Mouse (Mus musculus) left cerebral cortex, adult 18-20 months (tissue): ENCODE data around the gene Lrfn1. TPM values are rescaled to one million over a fixed set of nuclear protein-coding genes. Genes with fewer than 3 reads are reported as not detected.

Experiments used
- DNase-seq, 2 experiments: peaks; one replicate each; pipeline ENCODE4 v3.0.0; 2021 to 2022; ENCODE audit warnings: low spot score in 2 of 2, mixed read lengths in 1 of 2
- long read RNA-seq, 2 experiments: library from polyadenylated mRNA; stranded (forward); transcript quantifications; one replicate each; pipeline ENCODE4 v2.0.0; 2021
- total RNA-seq, 2 experiments: library from RNA; stranded (reverse); gene quantifications; 2 replicates each; pipeline ENCODE4 v1.2.3; 2021

Gene Lrfn1
- total RNA-seq = 10 to 100 TPM; 93.0 to 96.9 TPM
- long read RNA-seq, experiment 1, transcript Lrfn1-202 (2 exons, 3,060 nt) = major isoform, 9 of 87 reads
- long read RNA-seq, experiment 1, partial matches to known transcripts = 15 of 87 reads
- long read RNA-seq, experiment 1, other reads (novel, unspliced or antisense) = 63 of 87 reads
- long read RNA-seq, experiment 2, transcript Lrfn1-202 (2 exons, 3,060 nt) = major isoform, 7 of 55 reads
- long read RNA-seq, experiment 2, partial matches to known transcripts = 10 of 55 reads
- long read RNA-seq, experiment 2, other reads (novel, unspliced or antisense) = 38 of 55 reads

GRCm38 (mm10) chr7:28451531-28452360 lies at the start of gene Lrfn1:
Lrfn1 (plus strand) TSS chr7:28451980.
- peak in 1 of 2 experiments; percentile 32 for DNase-seq

GRCm38 (mm10) chr7:28410841-28411475 lies 40.8 kb upstream of the Lrfn1 start:
- no peak for DNase-seq

GRCm38 (mm10) chr7:28412826-28413225 lies 39.0 kb upstream of the Lrfn1 start:
- no peak for DNase-seq

GRCm38 (mm10) chr7:28417368-28417767 lies 34.4 kb upstream of the Lrfn1 start:
- no peak for DNase-seq

- no peak for DNase-seq
Observed at GRCm38 (mm10) chr7:28418096-28418670, 33.6 kb upstream of the Lrfn1 start.

GRCm38 (mm10) chr7:28419416-28419815 lies 32.4 kb upstream of the Lrfn1 start:
- DNase-seq = no peak

GRCm38 (mm10) chr7:28423018-28423417 lies 28.8 kb upstream of the Lrfn1 start:
- no peak for DNase-seq

- no peak for DNase-seq
Observed at GRCm38 (mm10) chr7:28427738-28428137, 24.0 kb upstream of the Lrfn1 start.

GRCm38 (mm10) chr7:28430512-28430911 lies 21.3 kb upstream of the Lrfn1 start:
- DNase-seq = no peak

- no peak for DNase-seq
Observed at GRCm38 (mm10) chr7:28432252-28432651, 19.5 kb upstream of the Lrfn1 start.

GRCm38 (mm10) chr7:28435660-28436259 lies 16.0 kb upstream of the Lrfn1 start:
- DNase-seq = peak in 1 of 2 experiments; percentile 17

GRCm38 (mm10) chr7:28436271-28436904 lies 15.4 kb upstream of the Lrfn1 start:
- DNase-seq = peak; percentile 100

GRCm38 (mm10) chr7:28436932-28437570 lies 14.7 kb upstream of the Lrfn1 start, which contains the start of gene Gmfg:
Gmfg (plus strand) TSS chr7:28437447.
- peak; percentile 74 to 76 for DNase-seq

GRCm38 (mm10) chr7:28437964-28438363 lies 13.8 kb upstream of the Lrfn1 start:
- DNase-seq = no peak

- DNase-seq = no peak
Observed at GRCm38 (mm10) chr7:28438771-28439170, 13.0 kb upstream of the Lrfn1 start.

GRCm38 (mm10) chr7:28440739-28441138 lies 11.0 kb upstream of the Lrfn1 start:
- no peak for DNase-seq

- no peak for DNase-seq
Observed at GRCm38 (mm10) chr7:28441776-28442485, 9.8 kb upstream of the Lrfn1 start.

- no peak for DNase-seq
Observed at GRCm38 (mm10) chr7:28442688-28443087, 9.1 kb upstream of the Lrfn1 start.

- no peak for DNase-seq
Observed at GRCm38 (mm10) chr7:28444344-28444974, 7.3 kb upstream of the Lrfn1 start.
